Mouse (Mus musculus) embryonic facial prominence, embryonic 12.5 days (tissue): Measurements from ENCODE around the gene Mettl7a1. TPM values are rescaled to one million over a fixed set of nuclear protein-coding genes. Genes with fewer than 3 reads are reported as not detected.
A peak's percentile ranks its signal among the peaks of the same experiment; 100 is the strongest.
"Not testable (repeated sequence)": the region's sequence is repeated elsewhere in the genome, so short reads cannot be mapped to it uniquely, and the experiment has no call there.

Source experiments
- ATAC-seq: fragments of 200-750 bp; cut with Nextera tagmentation; 2 replicates; pipeline ENCODE4 v1.8.0; 2017; ENCODE audit not compliant: insufficient number of reproducible peaks, insufficient read depth, low FRiP score, low TSS enrichment
- H3K27ac ChIP-seq: fragments of 300-500 bp; sonication (generic); 2 replicates; pipeline ENCODE4 v1.5.1; 2016; ENCODE audit warnings: mild to moderate bottlenecking
- H3K27me3 ChIP-seq: fragments of 300-500 bp; sonication (generic); 2 replicates; pipeline ENCODE4 v1.6.1; 2016; ENCODE audit warnings: mild to moderate bottlenecking, moderate library complexity
- H3K36me3 ChIP-seq: fragments of 300-500 bp; sonication (generic); 2 replicates; pipeline ENCODE4 v1.6.1; 2016; ENCODE audit warnings: mild to moderate bottlenecking
- H3K4me1 ChIP-seq: fragments of 300-500 bp; sonication (generic); 2 replicates; pipeline ENCODE4 v1.6.1; 2016
- H3K4me2 ChIP-seq: fragments of 300-500 bp; sonication (generic); replicated peaks from 2 replicates; pipeline ENCODE4 v1.6.1; 2016; ENCODE audit warnings: mild to moderate bottlenecking, moderate library complexity
- H3K4me3 ChIP-seq: fragments of 300-500 bp; sonication (generic); 2 replicates; pipeline ENCODE4 v1.5.1; 2016; ENCODE audit warnings: mild to moderate bottlenecking
- H3K9ac ChIP-seq: fragments of 300-500 bp; sonication (generic); 2 replicates; pipeline ENCODE4 v1.6.1; 2016; ENCODE audit warnings: mild to moderate bottlenecking, moderate library complexity
- H3K9me3 ChIP-seq: fragments of 300-500 bp; sonication (generic); 2 replicates; pipeline ENCODE4 v1.6.1; 2016; ENCODE audit warnings: mild to moderate bottlenecking, moderate library complexity
- WGBS: fragments of 180-500 bp; shearing (Covaris S2); methylation state at CpG from one replicate; pipeline ENCODE4 v1.1.7; 2016; 5-methylcytosine and 5-hydroxymethylcytosine counted together
- polyA plus RNA-seq: library from polyadenylated mRNA; unstranded; fragments of >200 nt; fragmentation: Nextera tagmentation; extraction: Ambion mirVana; gene quantifications from 2 replicates; pipeline ENCODE4 v1.2.1, GENCODE M21; 2016

Mettl7a1 gene
- 5.0 and 5.1 TPM in 2 replicates for polyA plus RNA-seq

DNA sequence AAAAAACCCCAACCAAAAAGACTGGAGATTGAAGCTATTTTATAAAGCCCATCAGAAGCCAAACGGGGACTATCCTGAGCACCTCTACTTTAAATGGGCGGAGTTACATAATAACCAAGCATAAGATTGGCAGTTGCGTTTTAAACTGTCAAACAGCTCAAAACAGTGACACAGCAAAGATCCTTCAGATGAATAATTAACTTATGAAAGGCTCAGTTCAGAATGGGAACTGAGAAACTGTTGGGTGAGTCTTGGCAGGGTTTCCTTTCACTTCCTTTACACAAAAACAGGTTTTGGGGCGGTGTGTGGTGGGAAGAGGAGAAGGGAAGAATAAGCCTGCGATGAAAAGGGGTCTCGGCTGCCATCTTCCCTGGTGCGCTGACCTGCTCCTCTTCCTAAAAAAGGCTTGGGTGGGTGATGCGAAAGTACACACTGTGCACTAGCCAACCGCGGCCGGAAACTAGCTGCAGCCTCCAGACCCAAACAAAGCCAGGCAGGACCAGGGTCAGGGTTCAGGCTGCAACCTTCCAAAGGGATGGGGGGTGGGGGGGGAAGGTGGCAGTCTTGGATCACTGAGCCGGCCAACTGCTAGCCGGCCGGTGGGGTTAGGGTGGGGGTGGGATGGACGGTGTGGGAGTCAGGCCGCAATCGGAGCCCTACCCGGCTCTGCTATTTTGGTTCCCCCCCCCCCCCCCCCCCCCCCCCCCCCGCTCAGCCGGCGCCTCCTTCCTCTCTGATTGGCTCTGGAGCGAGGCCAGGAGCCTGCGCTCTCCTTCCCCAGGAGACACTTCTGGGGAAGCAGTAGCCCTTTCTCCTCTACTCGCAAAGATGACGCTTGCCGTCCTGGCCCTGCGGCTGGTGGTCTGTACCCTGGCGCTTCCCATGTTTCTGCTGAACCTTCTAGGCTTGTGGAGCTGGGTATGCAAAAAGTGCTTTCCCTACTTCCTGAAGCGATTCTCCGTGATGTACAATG is at the start of gene Mettl7a1:
Gene Mettl7a1 (plus strand): TSS at position 122 of the 973 bp plus-strand sequence.
- H3K4me3 ChIP-seq = peak within 1 kb of the TSS; percentile 49
- peak within 1 kb of the TSS; percentile 81 for H3K27ac ChIP-seq
- peak within 1 kb of the TSS; percentile 60 for H3K9ac ChIP-seq
- peak within 1 kb of the TSS; percentile 68 for H3K4me2 ChIP-seq
- no peaks in the 10 kb centered on the region for H3K27me3 ChIP-seq
- WGBS = 3% methylated on average over 24 of the region's 30 CpGs
- no peaks in the 10 kb centered on the region for H3K36me3 ChIP-seq
- H3K4me1 ChIP-seq = no peaks in the 10 kb centered on the region
- no peaks in the 10 kb centered on the region for H3K9me3 ChIP-seq
- peak; percentile 76; the same call in 1 of the 2 replicates for ATAC-seq

DNA sequence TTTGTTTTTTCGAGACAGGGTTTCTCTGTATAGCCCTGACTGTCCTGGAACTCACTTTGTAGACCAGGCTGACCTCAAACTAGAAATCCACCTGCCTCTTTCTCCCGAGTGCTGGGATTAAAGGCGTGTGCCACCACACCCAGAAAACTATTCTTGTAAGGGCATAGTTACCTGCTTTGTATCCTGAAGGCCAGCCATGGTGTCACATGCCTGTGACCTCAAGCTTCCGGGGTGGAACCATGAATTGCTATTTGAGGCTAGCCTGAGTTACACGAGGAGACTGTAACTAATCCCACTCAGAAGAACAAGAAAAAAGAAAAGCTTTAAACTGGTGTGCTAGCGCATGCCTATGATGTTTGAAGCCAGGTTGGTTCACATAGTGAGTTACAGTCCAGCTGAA is 47.6 kb upstream of the Mettl7a1 start:
- Histone ChIP-seq H3K4me3 (no peak overlapping the region), H3K36me3 (peaks cover 74% of the 10 kb centered on the region)
- WGBS = 87% methylated on average over 6 of the region's 6 CpGs

DNA sequence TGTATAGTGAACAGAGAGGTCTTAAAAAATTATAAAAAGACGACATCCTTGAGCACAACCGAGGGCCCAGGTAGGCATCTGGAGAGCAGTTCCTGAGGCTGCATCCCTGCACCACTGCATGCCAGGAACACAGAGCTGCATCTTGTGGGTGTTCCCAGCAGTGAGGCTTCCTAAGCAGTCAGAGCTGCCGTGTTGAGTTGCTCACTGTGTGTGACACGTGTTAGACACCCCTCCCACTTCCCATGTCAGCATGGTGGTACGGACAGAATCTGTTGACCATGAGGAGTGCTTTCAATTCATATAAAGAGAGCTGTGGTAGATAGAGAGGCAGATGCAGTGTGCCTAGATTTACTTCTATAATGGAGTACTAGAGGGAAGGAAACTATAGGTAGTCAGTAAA is 46.6 kb upstream of the Mettl7a1 start:
- Histone ChIP-seq H3K27ac (no peak overlapping the region), H3K9me3 (no peaks in the 10 kb centered on the region), H3K36me3 (peaks cover 67% of the 10 kb centered on the region), H3K27me3 (no peaks in the 10 kb centered on the region), H3K4me1 (no peaks in the 10 kb centered on the region), H3K4me3 (no peak overlapping the region), H3K4me2 (no peak overlapping the region), H3K9ac (no peak overlapping the region)
- ATAC-seq = no peak
- 90% methylated on average over 5 of the region's 5 CpGs for WGBS

More for the DNA sequence above, 47.6 kb upstream of the Mettl7a1 start:
- ATAC-seq = no peak
- H3K9me3 ChIP-seq = no peaks in the 10 kb centered on the region
- H3K9ac ChIP-seq = no peak overlapping the region
- H3K27me3 ChIP-seq = no peaks in the 10 kb centered on the region
- H3K4me1 ChIP-seq = no peaks in the 10 kb centered on the region
- H3K27ac ChIP-seq = no peak overlapping the region
- no peak overlapping the region for H3K4me2 ChIP-seq

DNA sequence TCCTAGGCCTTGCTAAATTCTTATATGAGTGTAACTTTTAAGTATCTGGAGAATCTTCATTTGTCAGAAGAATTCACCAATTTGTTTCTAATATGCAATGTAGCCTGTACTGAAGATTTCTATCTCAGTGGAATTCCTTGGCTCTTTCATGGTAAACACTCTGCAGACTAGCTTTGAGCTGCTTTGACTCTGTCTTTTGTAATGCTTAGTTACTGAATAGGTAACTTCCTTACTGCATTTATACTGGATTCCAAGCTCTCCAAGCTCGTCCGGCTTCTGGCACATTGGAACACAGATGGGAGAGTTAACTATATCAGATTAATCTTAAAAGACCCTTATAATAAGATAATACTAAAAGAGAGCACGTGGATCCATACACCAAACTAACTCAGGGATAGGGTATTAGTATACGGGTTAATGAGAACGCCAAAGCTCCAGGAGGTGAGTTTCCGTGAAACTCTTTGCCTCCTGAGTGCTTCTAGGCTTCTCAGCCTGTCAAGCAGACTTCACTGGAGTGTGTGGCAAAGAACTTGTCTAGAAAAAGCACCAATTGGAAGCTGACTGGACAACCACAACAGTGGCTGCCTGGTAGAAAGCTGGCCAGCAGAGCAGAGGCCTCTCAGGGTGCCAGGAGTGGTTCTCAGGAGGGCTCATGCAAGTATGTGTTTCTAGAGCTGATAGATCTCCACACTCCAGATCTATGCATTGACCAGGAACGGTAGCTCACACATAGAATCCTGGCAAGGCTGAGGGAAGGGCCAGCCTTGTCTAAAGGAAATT is 45.1 kb upstream of the Mettl7a1 start:
- Histone ChIP-seq H3K9ac (no peak overlapping the region), H3K4me2 (no peak overlapping the region), H3K27ac (no peak overlapping the region), H3K4me1 (no peaks in the 10 kb centered on the region), H3K36me3 (peaks cover 54% of the 10 kb centered on the region), H3K4me3 (no peak overlapping the region), H3K9me3 (no peaks in the 10 kb centered on the region), H3K27me3 (no peaks in the 10 kb centered on the region)
- WGBS = 95% methylated on average over 7 of the region's 7 CpGs
- no peak for ATAC-seq

DNA sequence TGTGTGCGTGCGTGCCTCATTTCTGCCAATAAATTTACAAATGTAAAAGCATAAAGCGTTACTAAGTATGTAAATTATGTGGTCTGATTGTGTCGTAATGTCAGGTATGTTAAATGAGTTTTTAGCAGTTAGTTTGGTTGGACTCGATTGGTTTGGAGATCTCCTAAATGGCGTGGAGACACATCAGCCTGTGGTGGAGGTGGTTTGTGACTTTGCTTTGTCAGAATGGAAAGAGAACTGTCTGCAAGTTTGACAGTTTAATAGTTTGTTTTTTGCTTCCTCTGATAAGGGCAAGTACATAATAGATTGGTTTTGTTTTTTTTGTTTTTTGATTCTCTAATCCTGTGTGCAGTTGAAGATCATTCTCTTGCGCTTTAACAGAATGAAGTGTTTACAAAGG is 43.6 kb upstream of the Mettl7a1 start:
- H3K36me3 ChIP-seq = peaks cover 38% of the 10 kb centered on the region
- H3K4me2 ChIP-seq, H3K4me1 ChIP-seq, H3K27ac ChIP-seq, ATAC-seq, H3K4me3 ChIP-seq, H3K9me3 ChIP-seq, H3K9ac ChIP-seq, H3K27me3 ChIP-seq: not testable (repeated sequence)
- WGBS = 89% methylated on average over 7 of the region's 7 CpGs

DNA sequence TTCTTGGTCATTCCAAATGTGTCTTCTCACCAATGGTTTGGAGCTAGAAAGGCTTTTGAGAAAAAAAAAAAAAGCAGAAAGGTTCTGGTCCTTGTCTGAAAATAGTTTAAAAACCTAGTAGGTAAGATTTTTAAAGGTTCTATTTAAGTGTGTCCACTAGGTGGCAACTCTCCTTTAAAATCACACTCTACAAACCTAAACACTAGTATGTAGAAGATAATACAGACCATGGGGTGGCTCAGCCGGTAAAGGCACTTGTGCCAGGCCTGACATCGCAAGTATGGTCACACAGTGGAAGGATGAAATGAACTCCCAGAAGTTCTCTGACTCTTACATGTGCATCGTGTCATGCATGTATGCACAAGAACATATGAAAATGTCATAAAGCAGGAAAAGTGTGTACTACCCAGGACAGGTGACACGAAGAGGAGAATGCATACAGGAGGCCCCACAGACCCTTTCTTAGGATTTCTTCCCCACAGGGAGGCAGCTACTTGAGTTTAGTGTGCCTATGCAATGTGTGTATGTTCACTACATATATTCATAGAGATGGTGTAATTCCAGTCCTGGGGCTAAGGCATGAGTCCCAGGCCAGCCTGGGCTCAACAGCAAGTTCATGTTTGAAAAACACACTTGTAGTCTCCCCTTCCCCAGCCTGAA is 40.6 kb upstream of the Mettl7a1 start:
- no peak overlapping the region for H3K9ac ChIP-seq
- no peak for ATAC-seq
- no peak overlapping the region for H3K4me3 ChIP-seq
- no peaks in the 10 kb centered on the region for H3K27me3 ChIP-seq
- no peaks in the 10 kb centered on the region for H3K4me1 ChIP-seq
- H3K27ac ChIP-seq = no peak overlapping the region
- H3K9me3 ChIP-seq = no peaks in the 10 kb centered on the region
- no peak overlapping the region for H3K4me2 ChIP-seq
- peaks cover 15% of the 10 kb centered on the region for H3K36me3 ChIP-seq
- 19% methylated on average over 4 of the region's 4 CpGs for WGBS

DNA sequence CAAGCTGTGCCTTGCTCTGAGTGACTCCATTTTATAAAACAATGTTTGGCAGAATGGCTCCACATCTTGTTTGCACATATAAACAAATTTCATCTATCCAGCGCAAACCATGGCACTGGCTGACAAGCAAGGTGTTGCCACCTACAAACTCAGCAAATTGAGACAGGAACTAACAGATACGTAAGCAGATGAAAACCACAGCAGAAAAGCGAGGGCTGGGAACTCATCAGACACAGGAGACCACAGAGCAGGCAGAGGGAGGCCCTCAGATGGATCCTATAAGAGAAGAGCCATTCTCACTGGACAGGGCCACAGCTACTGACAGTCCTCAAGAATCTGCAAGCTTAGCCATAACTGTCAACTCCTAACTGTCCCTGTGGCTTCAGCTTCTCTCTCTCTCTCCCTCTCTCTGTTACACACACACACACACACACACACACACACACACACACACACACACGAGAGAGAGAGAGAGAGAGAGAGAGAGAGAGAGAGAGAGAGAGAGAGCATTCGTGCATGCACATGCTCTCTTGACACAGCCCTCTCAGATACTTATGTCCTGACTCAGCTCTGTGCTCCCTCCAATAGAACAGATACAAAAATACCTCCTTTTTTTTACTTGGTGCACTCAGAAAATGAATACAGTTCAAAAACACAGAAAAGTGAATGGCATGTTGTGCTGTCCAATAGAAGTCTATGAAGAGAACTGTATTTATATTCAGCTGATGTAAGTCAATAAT is 38.2 kb upstream of the Mettl7a1 start:
- Histone ChIP-seq H3K9me3 (no peaks in the 10 kb centered on the region), H3K9ac (no peak overlapping the region), H3K27ac (no peak overlapping the region), H3K4me2 (no peak overlapping the region), H3K4me1 (no peaks in the 10 kb centered on the region), H3K4me3 (no peak overlapping the region), H3K27me3 (no peaks in the 10 kb centered on the region), H3K36me3 (peaks cover 4% of the 10 kb centered on the region)
- WGBS = 85% methylated on average over 4 of the region's 5 CpGs
- no peak for ATAC-seq

DNA sequence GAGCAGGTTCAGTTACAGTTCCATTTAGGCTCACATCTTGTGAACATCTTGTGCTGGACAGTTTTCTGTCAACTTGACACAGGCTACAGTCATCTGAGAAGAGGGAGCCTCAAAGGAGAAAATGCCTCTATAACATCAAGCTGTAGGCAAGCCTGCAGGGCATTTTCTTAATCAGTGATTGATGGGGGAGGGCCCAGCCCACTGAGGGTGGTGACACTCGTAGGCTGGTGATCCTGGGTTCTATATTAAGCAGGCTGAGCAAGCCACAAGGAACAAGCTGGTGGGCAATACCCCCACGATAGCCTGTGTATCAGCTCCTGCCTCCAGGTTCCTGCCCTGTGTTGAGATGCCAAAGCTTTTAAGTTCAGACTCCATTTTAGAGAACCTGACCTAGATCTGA is 35.0 kb upstream of the Mettl7a1 start:
- Histone ChIP-seq H3K9me3 (no peaks in the 10 kb centered on the region), H3K36me3 (no peaks in the 10 kb centered on the region), H3K27ac (no peak overlapping the region), H3K4me3 (no peak overlapping the region), H3K9ac (no peak overlapping the region), H3K27me3 (no peaks in the 10 kb centered on the region), H3K4me2 (no peak overlapping the region), H3K4me1 (no peaks in the 10 kb centered on the region)
- WGBS = 62% methylated on average over 2 of the region's 2 CpGs
- ATAC-seq = no peak

DNA sequence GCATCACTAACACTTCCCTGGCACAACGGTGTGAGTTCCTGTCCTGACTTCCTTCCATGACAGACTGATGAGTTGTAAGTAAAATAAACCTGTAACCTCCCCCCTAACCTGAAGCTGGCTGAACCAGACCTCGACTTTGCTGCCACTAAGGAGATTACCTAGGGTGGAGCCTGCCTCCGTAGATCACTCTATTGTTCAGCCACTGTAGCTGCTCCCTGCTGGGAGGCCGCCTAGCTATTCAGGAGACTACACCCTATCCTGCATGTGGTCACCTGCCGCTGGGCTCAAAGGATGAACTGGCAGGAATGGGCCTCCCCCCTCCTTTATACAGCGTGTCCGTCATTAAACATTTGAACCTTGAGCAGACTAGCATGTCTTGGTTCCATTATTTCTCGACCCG is 34.2 kb upstream of the Mettl7a1 start:
- Histone ChIP-seq H3K27ac (no peak overlapping the region), H3K27me3 (no peaks in the 10 kb centered on the region), H3K4me1 (no peaks in the 10 kb centered on the region), H3K9me3 (no peaks in the 10 kb centered on the region), H3K36me3 (no peaks in the 10 kb centered on the region), H3K9ac (no peak overlapping the region), H3K4me3 (no peak overlapping the region), H3K4me2 (no peak overlapping the region)
- WGBS = 17% methylated on average over 9 of the region's 9 CpGs
- no peak for ATAC-seq

DNA sequence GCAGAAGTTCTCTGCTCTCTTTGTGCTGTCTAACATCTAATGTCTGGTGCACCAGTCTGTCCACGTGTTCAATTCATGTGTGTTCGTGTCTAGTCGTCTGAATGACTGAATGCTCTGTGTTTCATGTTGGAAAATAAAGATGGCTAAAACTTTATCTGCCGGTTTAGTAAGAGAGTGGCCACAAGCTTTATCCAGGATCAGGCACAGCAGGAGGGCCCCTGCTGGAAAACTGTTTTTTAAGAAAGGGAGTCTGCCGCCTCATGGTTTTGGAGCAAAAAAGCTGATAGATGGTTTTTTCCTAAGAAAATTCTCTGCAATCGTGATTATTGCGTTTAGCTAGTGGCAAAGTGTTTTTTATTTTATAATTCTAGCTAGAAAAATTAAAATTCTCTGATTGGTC is 33.3 kb upstream of the Mettl7a1 start:
- not testable (repeated sequence) for H3K9me3 ChIP-seq, H3K27me3 ChIP-seq, H3K9ac ChIP-seq, ATAC-seq, H3K4me1 ChIP-seq, H3K36me3 ChIP-seq, H3K4me3 ChIP-seq, H3K4me2 ChIP-seq, H3K27ac ChIP-seq
- 27% methylated on average over 7 of the region's 7 CpGs for WGBS

DNA sequence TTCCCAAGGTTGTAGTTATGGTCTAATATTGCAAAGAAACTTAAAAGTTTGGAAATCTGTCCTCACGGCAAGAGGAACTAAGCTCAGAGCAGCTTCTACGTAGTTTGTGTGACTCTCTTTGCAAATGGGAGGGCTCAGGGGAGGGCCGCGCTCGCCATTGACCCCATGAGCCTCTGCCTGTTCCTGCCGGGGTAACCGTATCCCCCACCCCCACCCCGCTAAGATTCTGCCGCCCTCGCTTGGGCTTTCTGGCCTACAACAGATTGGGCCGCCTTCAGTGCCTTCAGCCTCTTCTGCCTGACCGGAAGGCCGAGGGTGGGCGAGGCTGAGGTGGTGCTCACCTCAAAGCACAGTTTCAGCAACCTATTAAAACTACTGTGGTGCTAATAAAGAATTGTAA is 32.5 kb upstream of the Mettl7a1 start:
- no peaks in the 10 kb centered on the region for H3K4me1 ChIP-seq
- H3K4me3 ChIP-seq = no peak overlapping the region
- WGBS = 61% methylated on average over 14 of the region's 14 CpGs
- H3K27me3 ChIP-seq = no peaks in the 10 kb centered on the region
- no peak overlapping the region for H3K4me2 ChIP-seq
- ATAC-seq = no peak
- H3K9me3 ChIP-seq = no peaks in the 10 kb centered on the region
- no peak overlapping the region for H3K27ac ChIP-seq
- no peaks in the 10 kb centered on the region for H3K36me3 ChIP-seq
- H3K9ac ChIP-seq = no peak overlapping the region
